Mouse (Mus musculus): Measurements from ENCODE around the gene Gm9747. TPM values are rescaled to one million over a fixed set of nuclear protein-coding genes. Genes with fewer than 3 reads are reported as not detected.

Gm9747 gene
- polyA plus RNA-seq, 1 experiment from 2014 or later = 7.8 TPM

DNA sequence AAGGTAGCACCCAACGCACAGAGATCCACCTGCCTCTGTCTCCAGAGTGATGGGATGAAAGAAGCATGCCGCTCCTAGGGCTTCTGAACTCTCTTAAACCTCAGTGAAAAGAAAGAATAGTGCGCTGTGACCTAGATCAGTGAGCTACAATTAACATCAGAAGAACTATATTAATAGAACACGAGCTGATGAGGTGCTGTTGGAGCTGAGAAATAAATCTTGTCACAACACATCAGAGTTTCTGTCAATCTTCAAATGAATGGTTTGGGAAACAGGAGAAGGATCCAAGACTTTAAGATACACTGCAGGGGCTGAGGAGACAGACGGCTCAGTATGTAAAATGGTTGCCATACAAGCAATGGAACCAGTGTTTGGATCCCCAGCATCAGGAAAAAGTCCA, 39.3 kb downstream of the Gm9747 start:
- H3K27me3 ChIP-seq (replicated peaks; ENCODE audit: control insufficient read depth, insufficient read depth, low read length) = no peaks in the 10 kb centered on the region
- no peak overlapping the region for H3K9ac ChIP-seq (ENCODE audit: low read depth, low read length)
- H3K27ac ChIP-seq (ENCODE audit: low read length) = no peak overlapping the region
- no peak overlapping the region for H3K4me3 ChIP-seq (ENCODE audit: low read length)
- 90% methylated on average over 5 of the region's 5 CpGs for WGBS
- H3K36me3 ChIP-seq (ENCODE audit: control insufficient read depth, insufficient read depth, low read length) = 0 out of 2 replicates have a peak, but pooled peaks cover 3% of the 10 kb centered on the region
- H3K4me1 ChIP-seq (ENCODE audit: control insufficient read depth, insufficient read depth, low read length) = peaks cover 3% of the 10 kb centered on the region
- H3K4me2 ChIP-seq (ENCODE audit: low read depth, low read length) = no peak overlapping the region
- H3K9me3 ChIP-seq (ENCODE audit: control insufficient read depth, low read length) = no peaks in the 10 kb centered on the region
- no peak for ATAC-seq

- Histone ChIP-seq H3K4me1 (ENCODE audit: control insufficient read depth, insufficient read depth, low read length) (peaks cover 3% of the 10 kb centered on the region), H3K4me3 (ENCODE audit: low read length) (no peak overlapping the region), H3K27ac (ENCODE audit: low read length) (no peak overlapping the region), H3K9ac (ENCODE audit: low read depth, low read length) (no peak overlapping the region), H3K36me3 (ENCODE audit: control insufficient read depth, insufficient read depth, low read length) (0 out of 2 replicates have a peak, but pooled peaks cover 3% of the 10 kb centered on the region), H3K4me2 (ENCODE audit: low read depth, low read length) (no peak overlapping the region), H3K27me3 (replicated peaks; ENCODE audit: control insufficient read depth, insufficient read depth, low read length) (no peaks in the 10 kb centered on the region), H3K9me3 (ENCODE audit: control insufficient read depth, low read length) (no peaks in the 10 kb centered on the region)
- ATAC-seq = no peak
- 50% methylated on average over 6 of the region's 6 CpGs for WGBS
These were observed 40.6 kb downstream of the Gm9747 start for GRCm38 (mm10) chr1:82273529-82273928.

- no peak overlapping the region for H3K27ac ChIP-seq (ENCODE audit: low read length)
- 38% methylated on average over 1 of the region's 1 CpGs for WGBS
- ATAC-seq = no peak
These were observed 41.4 kb downstream of the Gm9747 start for GRCm38 (mm10) chr1:82274361-82274760.

DNA sequence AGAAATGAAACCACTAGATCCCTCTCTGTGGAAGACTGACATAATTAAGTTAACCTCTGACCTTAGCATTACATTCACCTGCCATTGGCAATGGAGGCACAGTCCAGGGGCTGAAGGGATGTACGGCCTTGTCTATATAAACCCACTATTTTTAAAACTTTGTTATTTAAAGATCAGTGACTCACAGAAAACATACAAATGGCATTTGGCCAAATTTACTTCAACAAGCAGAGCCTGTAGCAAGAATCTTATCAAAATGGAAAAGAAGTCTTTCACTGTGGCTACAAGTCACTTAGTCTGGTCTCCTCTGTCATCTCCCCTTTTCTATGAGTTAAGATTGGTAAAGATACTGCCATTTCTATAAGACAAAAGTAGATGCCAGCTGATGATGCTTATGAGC, 46.9 kb downstream of the Gm9747 start:
- Histone ChIP-seq H3K9ac (ENCODE audit: low read depth, low read length) (no peak overlapping the region), H3K36me3 (ENCODE audit: control insufficient read depth, insufficient read depth, low read length) (0 out of 2 replicates have a peak, but pooled peaks cover 3% of the 10 kb centered on the region), H3K27me3 (replicated peaks; ENCODE audit: control insufficient read depth, insufficient read depth, low read length) (no peaks in the 10 kb centered on the region), H3K27ac (ENCODE audit: low read length) (no peak overlapping the region), H3K4me1 (ENCODE audit: control insufficient read depth, insufficient read depth, low read length) (peaks cover 6% of the 10 kb centered on the region; the same call in 1 of the 2 replicates), H3K4me3 (ENCODE audit: low read length) (no peak overlapping the region), H3K9me3 (ENCODE audit: control insufficient read depth, low read length) (no peaks in the 10 kb centered on the region), H3K4me2 (ENCODE audit: low read depth, low read length) (no peak overlapping the region)
- WGBS = 66% methylated on average over 1 of the region's 1 CpGs
- no peak for ATAC-seq

More at GRCm38 (mm10) chr1:82274361-82274760, 41.4 kb downstream of the Gm9747 start:
- H3K36me3 ChIP-seq (ENCODE audit: control insufficient read depth, insufficient read depth, low read length) = 0 out of 2 replicates have a peak, but pooled peaks cover 3% of the 10 kb centered on the region
- H3K9me3 ChIP-seq (ENCODE audit: control insufficient read depth, low read length) = no peaks in the 10 kb centered on the region
- H3K4me2 ChIP-seq (ENCODE audit: low read depth, low read length) = no peak overlapping the region
- H3K27me3 ChIP-seq (replicated peaks; ENCODE audit: control insufficient read depth, insufficient read depth, low read length) = no peaks in the 10 kb centered on the region
- peaks cover 3% of the 10 kb centered on the region for H3K4me1 ChIP-seq (ENCODE audit: control insufficient read depth, insufficient read depth, low read length)
- no peak overlapping the region for H3K4me3 ChIP-seq (ENCODE audit: low read length)
- no peak overlapping the region for H3K9ac ChIP-seq (ENCODE audit: low read depth, low read length)

DNA sequence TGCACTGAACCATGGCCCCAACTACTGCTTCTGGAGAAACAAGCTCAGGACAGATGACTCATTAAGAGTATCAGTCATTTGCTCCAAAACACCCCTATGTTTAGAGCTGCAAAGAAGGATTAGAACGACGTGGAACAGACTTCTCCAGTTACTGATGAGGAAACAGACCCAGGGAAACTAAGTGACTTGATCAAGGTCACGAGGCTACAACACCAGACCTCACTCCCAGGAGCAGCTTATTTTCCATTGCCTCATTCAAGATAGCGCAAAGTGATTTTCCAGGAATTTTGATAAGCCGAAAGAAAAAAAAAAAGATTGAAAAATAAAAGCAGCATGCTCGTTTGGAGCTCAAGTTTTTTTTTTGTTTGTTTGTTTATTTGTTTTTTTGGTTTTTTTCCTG, 48.9 kb downstream of the Gm9747 start:
- no peaks in the 10 kb centered on the region for H3K36me3 ChIP-seq (ENCODE audit: control insufficient read depth, insufficient read depth, low read length)
- H3K4me3 ChIP-seq (ENCODE audit: low read length) = no peak overlapping the region
- H3K27ac ChIP-seq (ENCODE audit: low read length) = no peak overlapping the region
- H3K4me2 ChIP-seq (ENCODE audit: low read depth, low read length) = no peak overlapping the region
- H3K9ac ChIP-seq (ENCODE audit: low read depth, low read length) = no peak overlapping the region
- ATAC-seq = no peak
- H3K4me1 ChIP-seq (ENCODE audit: control insufficient read depth, insufficient read depth, low read length) = peaks cover 6% of the 10 kb centered on the region; the same call in 1 of the 2 replicates
- no peaks in the 10 kb centered on the region for H3K27me3 ChIP-seq (replicated peaks; ENCODE audit: control insufficient read depth, insufficient read depth, low read length)
- 78% methylated on average over 6 of the region's 6 CpGs for WGBS
- H3K9me3 ChIP-seq (ENCODE audit: control insufficient read depth, low read length) = no peaks in the 10 kb centered on the region

- no peaks in the 10 kb centered on the region for H3K27me3 ChIP-seq (replicated peaks; ENCODE audit: control insufficient read depth, insufficient read depth, low read length)
- peak overlapping the region; percentile 76 for H3K9ac ChIP-seq (ENCODE audit: low read depth, low read length)
- peaks cover 16% of the 10 kb centered on the region for H3K4me1 ChIP-seq (ENCODE audit: control insufficient read depth, insufficient read depth, low read length)
- H3K4me2 ChIP-seq (ENCODE audit: low read depth, low read length) = peak overlapping the region; percentile 85
- H3K36me3 ChIP-seq (ENCODE audit: control insufficient read depth, insufficient read depth, low read length) = no peaks in the 10 kb centered on the region
- ATAC-seq = peak; percentile 99
- WGBS = 2% methylated on average over 31 of the region's 35 CpGs
- peak overlapping the region; percentile 88 for H3K27ac ChIP-seq (ENCODE audit: low read length)
- H3K9me3 ChIP-seq (ENCODE audit: control insufficient read depth, low read length) = no peaks in the 10 kb centered on the region
- peak overlapping the region; percentile 54 for H3K4me3 ChIP-seq (ENCODE audit: low read length)
These were observed 50.2 kb downstream of the Gm9747 start for GRCm38 (mm10) chr1:82282992-82283611.

- Histone ChIP-seq H3K27me3 (replicated peaks; ENCODE audit: control insufficient read depth, insufficient read depth, low read length) (no peaks in the 10 kb centered on the region), H3K4me3 (ENCODE audit: low read length) (peak overlapping the region; percentile 54), H3K36me3 (ENCODE audit: control insufficient read depth, insufficient read depth, low read length) (no peaks in the 10 kb centered on the region), H3K9ac (ENCODE audit: low read depth, low read length) (peak overlapping the region; percentile 76), H3K27ac (ENCODE audit: low read length) (peak overlapping the region; percentile 88), H3K4me1 (ENCODE audit: control insufficient read depth, insufficient read depth, low read length) (peaks cover 16% of the 10 kb centered on the region), H3K9me3 (ENCODE audit: control insufficient read depth, low read length) (no peaks in the 10 kb centered on the region), H3K4me2 (ENCODE audit: low read depth, low read length) (peak overlapping the region; percentile 85)
- ATAC-seq = 0 out of 2 replicates have a peak, but pooled peaks have one; percentile 7
- WGBS = 6% methylated on average over 1 of the region's 1 CpGs
These were observed 51.0 kb downstream of the Gm9747 start for GRCm38 (mm10) chr1:82283901-82284301.

GRCm38 (mm10) chr1:82284403-82284802, 51.5 kb downstream of the Gm9747 start:
- no peak for ATAC-seq
- peak overlapping the region; percentile 54 for H3K4me3 ChIP-seq (ENCODE audit: low read length)
- no peaks in the 10 kb centered on the region for H3K27me3 ChIP-seq (replicated peaks; ENCODE audit: control insufficient read depth, insufficient read depth, low read length)
- no peaks in the 10 kb centered on the region for H3K9me3 ChIP-seq (ENCODE audit: control insufficient read depth, low read length)
- WGBS = 21% methylated on average over 4 of the region's 4 CpGs
- H3K4me1 ChIP-seq (ENCODE audit: control insufficient read depth, insufficient read depth, low read length) = peaks cover 19% of the 10 kb centered on the region
- peak overlapping the region; percentile 61; the same call in 1 of the 2 replicates for H3K27ac ChIP-seq (ENCODE audit: low read length)
- H3K4me2 ChIP-seq (ENCODE audit: low read depth, low read length) = peak overlapping the region; percentile 85
- H3K36me3 ChIP-seq (ENCODE audit: control insufficient read depth, insufficient read depth, low read length) = no peaks in the 10 kb centered on the region
- peak overlapping the region; percentile 76 for H3K9ac ChIP-seq (ENCODE audit: low read depth, low read length)

All from intestine, embryonic 16.5 days (tissue).